Mouse (Mus musculus) small intestine, adult 10 weeks (tissue): ENCODE data around the gene Ddost. TPM values are rescaled to one million over a fixed set of nuclear protein-coding genes. Genes with fewer than 3 reads are reported as not detected.

Source experiments
- polyA plus RNA-seq: library from polyadenylated mRNA; stranded (reverse); fragments of 350-450 nt; fragmentation: Illumina TruSeq; extraction: RNeasy Lipid Tissue Mini Kit (QIAGEN cat#74804); gene quantifications from one replicate; pipeline ENCODE4 v1.2.3, GENCODE M21; 2014; ENCODE audit warnings: low replicate concordance

The Ddost gene
- 6.3 TPM for polyA plus RNA-seq

DNA sequence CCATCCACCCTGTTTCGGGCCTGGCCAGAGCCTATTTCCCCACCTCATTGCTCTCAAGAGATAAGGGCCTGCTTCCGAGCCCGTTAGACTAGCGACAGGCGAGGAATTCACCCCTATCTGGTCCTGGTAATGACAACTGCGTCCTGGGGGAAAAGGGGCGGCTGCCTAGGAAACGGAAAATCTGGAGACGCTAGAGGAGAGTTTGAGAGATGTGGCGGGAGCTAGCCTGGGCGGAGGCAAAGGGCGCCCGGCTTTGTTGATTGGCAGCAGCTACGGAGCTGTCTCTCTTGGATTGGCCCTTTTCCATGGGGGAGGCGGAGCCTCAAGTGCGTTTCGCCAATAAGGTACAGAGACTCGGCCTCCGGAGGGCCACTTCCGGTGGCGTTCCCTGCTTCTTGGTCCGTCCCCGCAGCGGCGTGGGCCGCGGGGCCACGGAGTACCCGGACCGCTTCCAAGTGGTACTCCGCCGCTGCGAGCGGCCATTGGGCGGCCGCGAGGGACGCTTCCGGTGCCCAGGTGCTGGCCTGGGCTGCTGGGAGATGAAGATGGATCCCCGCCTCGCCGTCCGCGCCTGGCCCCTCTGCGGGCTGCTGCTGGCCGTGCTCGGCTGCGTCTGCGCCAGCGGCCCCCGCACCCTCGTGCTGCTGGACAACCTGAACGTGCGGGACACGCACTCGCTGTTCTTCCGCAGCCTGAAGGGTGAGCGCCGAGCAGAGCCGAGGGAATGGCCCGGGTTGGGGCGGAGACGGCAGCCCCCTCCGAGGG is at the start of gene Ddost:
Ddost (plus strand) TSS at position 391 of the 765 bp plus-strand sequence.

DNA sequence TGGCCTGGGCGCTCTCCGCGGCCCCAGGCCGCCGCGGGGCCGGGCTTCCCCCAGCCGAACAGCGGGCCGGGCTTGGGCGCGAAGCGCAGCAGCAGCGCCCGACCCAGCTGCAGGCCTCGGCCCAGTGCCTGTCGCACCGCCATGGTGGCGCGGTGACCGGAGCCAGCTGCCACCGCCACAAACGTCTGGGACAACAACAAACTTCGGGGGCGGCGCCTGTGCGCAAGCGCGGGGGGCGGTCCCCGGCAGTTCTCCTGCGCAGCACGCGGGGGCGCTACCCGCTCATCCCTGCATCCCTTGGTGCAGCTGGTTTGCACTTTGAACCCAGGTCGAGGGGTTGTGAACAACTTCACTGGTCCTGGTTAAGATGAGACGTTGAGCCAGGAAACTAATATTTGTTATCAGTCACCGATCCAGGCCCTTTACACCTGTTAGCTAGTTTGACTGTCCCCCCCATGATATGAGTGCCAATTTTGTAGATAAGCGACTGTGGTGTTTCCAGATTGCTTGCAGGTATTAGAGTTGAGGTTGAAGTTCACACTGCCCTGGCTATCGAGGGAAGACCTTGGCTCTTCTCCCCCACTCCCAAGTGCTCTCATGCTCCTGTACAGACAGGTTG is 21.7 kb downstream of the Ddost start, which contains the start of gene Pink1:
Pink1 (minus strand) TSS at position 231 of the 619 bp plus-strand sequence.

Other genes with a start within 250 kb of the Ddost start
- gene Hp1bp3, start 88.4 kb upstream of the Ddost start, polyA plus RNA-seq = 73.7 TPM
- not detected for gene Sh2d5, start 54.3 kb upstream of the Ddost start, polyA plus RNA-seq
- gene Kif17, start 54.3 kb upstream of the Ddost start, polyA plus RNA-seq = not detected
- gene Pink1, start 21.6 kb downstream of the Ddost start, polyA plus RNA-seq = 56.0 TPM
- gene Cda, start 63.3 kb downstream of the Ddost start, polyA plus RNA-seq = 5.1 TPM
- gene Fam43b, start 91.8 kb downstream of the Ddost start, polyA plus RNA-seq = not detected
- gene Mul1, start 129.9 kb downstream of the Ddost start, polyA plus RNA-seq = 3.6 TPM
- gene Camk2n1, start 149.6 kb downstream of the Ddost start, polyA plus RNA-seq = 49.8 TPM